In genomic region chr8:105835318-105835717, GRCm38 (mm10) we compare ENCODE assay signal across 8 mouse cellular contexts. TPM values are rescaled to one million over a fixed set of nuclear protein-coding genes. Genes with fewer than 3 reads are reported as not detected.
DNase-seq lines count a peak whose midpoint lies in the region; ATAC-seq and TF ChIP-seq lines count a peak whose summit lies in the region.

No protein-coding gene starts in this region.

- ATAC-seq in hindbrain, postnatal 0 days = no peak
- no peak for ATAC-seq in hindbrain, embryonic 13.5 days (ENCODE audit: low FRiP score)
- no peak for ATAC-seq in embryonic facial prominence, embryonic 11.5 days (replicated peaks; ENCODE audit: insufficient number of reproducible peaks, low FRiP score, low TSS enrichment, low read depth)
- ATAC-seq in limb, embryonic 13.5 days (ENCODE audit: low FRiP score, low read depth) = no peak
- peak; percentile 87 for ATAC-seq in neutrophil, adult 5-6 weeks (ENCODE audit: extremely low read depth, insufficient number of reproducible peaks, low FRiP score, poor library complexity, severe bottlenecking)

- no peaks in the 10 kb centered on the region for H3K4me1 ChIP-seq in hindbrain, postnatal 0 days (ENCODE audit: insufficient read depth, low read length)
- no peaks in the 10 kb centered on the region for H3K4me1 ChIP-seq in hindbrain, embryonic 13.5 days (replicated peaks)
- H3K4me1 ChIP-seq in embryonic facial prominence, embryonic 11.5 days (ENCODE audit: control insufficient read depth, insufficient read depth, low read length) = no peaks in the 10 kb centered on the region
- H3K4me1 ChIP-seq in limb, embryonic 13.5 days = no peaks in the 10 kb centered on the region

- peak; percentile 42 for DNase-seq in hindbrain, postnatal 0 days (ENCODE audit: low spot score)
- DNase-seq in WW6 (ENCODE audit: low read depth, low spot score) = peak; percentile 67
- DNase-seq in embryonic facial prominence, embryonic 11.5 days (ENCODE audit: low spot score) = peak; percentile 61
- peak; percentile 94 for DNase-seq in induced T-regulatory cell, adult 2 months (ENCODE audit: low read depth)
- peak; percentile 90 for DNase-seq in thymus, postnatal 25 days

- H3K9me3 ChIP-seq in hindbrain, postnatal 0 days (ENCODE audit: low read length) = no peaks in the 10 kb centered on the region
- H3K9me3 ChIP-seq in hindbrain, embryonic 13.5 days = no peaks in the 10 kb centered on the region
- H3K9me3 ChIP-seq in embryonic facial prominence, embryonic 11.5 days (replicated peaks; ENCODE audit: control insufficient read depth, low read length) = no peaks in the 10 kb centered on the region
- no peaks in the 10 kb centered on the region for H3K9me3 ChIP-seq in limb, embryonic 13.5 days

- H3K4me2 ChIP-seq in hindbrain, postnatal 0 days (ENCODE audit: low read depth, low read length) = no peak overlapping the region
- H3K4me2 ChIP-seq in hindbrain, embryonic 13.5 days = no peak overlapping the region
- no peak overlapping the region for H3K4me2 ChIP-seq in embryonic facial prominence, embryonic 11.5 days (ENCODE audit: low read depth, low read length)
- H3K4me2 ChIP-seq in limb, embryonic 13.5 days (replicated peaks) = 0 out of 2 replicates have a peak overlapping the region, but pooled peaks have one; percentile 11

- 27% methylated on average over 11 of the region's 11 CpGs for WGBS in hindbrain, postnatal 0 days
- 27% methylated on average over 11 of the region's 11 CpGs for WGBS in hindbrain, embryonic 13.5 days
- 26% methylated on average over 11 of the region's 11 CpGs for WGBS in embryonic facial prominence, embryonic 11.5 days
- 27% methylated on average over 11 of the region's 11 CpGs for WGBS in limb, embryonic 13.5 days

- TF ChIP-seq CTCF in hindbrain, postnatal 0 days (IDR thresholded peaks at IDR 0.05; ENCODE audit: low read depth) = peak; percentile 59

- no peak overlapping the region for H3K4me3 ChIP-seq in hindbrain, postnatal 0 days (ENCODE audit: low read length)
- H3K4me3 ChIP-seq in hindbrain, embryonic 13.5 days = no peak overlapping the region
- no peak overlapping the region for H3K4me3 ChIP-seq in embryonic facial prominence, embryonic 11.5 days (ENCODE audit: low read depth, low read length)
- no peak overlapping the region for H3K4me3 ChIP-seq in limb, embryonic 13.5 days

- H3K27me3 ChIP-seq in hindbrain, postnatal 0 days (ENCODE audit: insufficient read depth, low read length) = no peaks in the 10 kb centered on the region
- H3K27me3 ChIP-seq in hindbrain, embryonic 13.5 days = 0 out of 2 replicates have a peak, but pooled peaks cover 3% of the 10 kb centered on the region
- no peaks in the 10 kb centered on the region for H3K27me3 ChIP-seq in embryonic facial prominence, embryonic 11.5 days (ENCODE audit: control insufficient read depth, insufficient read depth, low read length)
- H3K27me3 ChIP-seq in limb, embryonic 13.5 days = no peaks in the 10 kb centered on the region

- no peaks in the 10 kb centered on the region for H3K36me3 ChIP-seq in hindbrain, postnatal 0 days (ENCODE audit: insufficient read depth, low read length)
- H3K36me3 ChIP-seq in hindbrain, embryonic 13.5 days = no peaks in the 10 kb centered on the region
- H3K36me3 ChIP-seq in embryonic facial prominence, embryonic 11.5 days (replicated peaks; ENCODE audit: control insufficient read depth, insufficient read depth, low read depth, low read length) = no peaks in the 10 kb centered on the region
- H3K36me3 ChIP-seq in limb, embryonic 13.5 days = no peaks in the 10 kb centered on the region

- H3K27ac ChIP-seq in hindbrain, postnatal 0 days = no peak overlapping the region
- H3K27ac ChIP-seq in hindbrain, embryonic 13.5 days = no peak overlapping the region
- H3K27ac ChIP-seq in embryonic facial prominence, embryonic 11.5 days (replicated peaks; ENCODE audit: low read depth, low read length) = no peak overlapping the region
- no peak overlapping the region for H3K27ac ChIP-seq in limb, embryonic 13.5 days

- no peak overlapping the region for H3K9ac ChIP-seq in hindbrain, postnatal 0 days (replicated peaks; ENCODE audit: low read length)
- no peak overlapping the region for H3K9ac ChIP-seq in hindbrain, embryonic 13.5 days
- no peak overlapping the region for H3K9ac ChIP-seq in embryonic facial prominence, embryonic 11.5 days (replicated peaks; ENCODE audit: low read length)
- H3K9ac ChIP-seq in limb, embryonic 13.5 days = no peak overlapping the region

RNA-seq across cellular contexts. Expression of gene Tsnaxip1, which starts 7.8 kb away (rescaled TPM):
- 0.36 and 0.37 TPM in 2 replicates for total RNA-seq in hindbrain, postnatal 0 days (2014; rRNA removed)
- polyA plus RNA-seq in hindbrain, postnatal 0 days (2015; fragmentation: Nextera tagmentation; extraction: Ambion mirVana) = 0.64 and 0.71 TPM in 2 replicates
- polyA plus RNA-seq in hindbrain, embryonic 13.5 days (2015; fragmentation: Nextera tagmentation; extraction: Ambion mirVana) = 0.80 and 1.6 TPM in 2 replicates
- polyA plus RNA-seq in embryonic facial prominence, embryonic 11.5 days (2014; fragmentation: Nextera tagmentation; extraction: Ambion mirVana) = 0.27 TPM in 1 of 2 replicates, not detected in the other
- polyA plus RNA-seq in limb, embryonic 13.5 days (2015; fragmentation: Nextera tagmentation; extraction: Ambion mirVana) = 0.20 and 0.27 TPM in 2 replicates
- 1.3 and 1.5 TPM in 2 replicates for total RNA-seq in neutrophil, adult 5-6 weeks (2017)

RNA-seq across cellular contexts. Expression of gene Ranbp10, which starts 8.2 kb away (rescaled TPM):
- total RNA-seq in hindbrain, postnatal 0 days (2014; rRNA removed) = 10.5 and 15.7 TPM in 2 replicates
- 6.3 and 7.2 TPM in 2 replicates for polyA plus RNA-seq in hindbrain, postnatal 0 days (2015; fragmentation: Nextera tagmentation; extraction: Ambion mirVana)
- polyA plus RNA-seq in hindbrain, embryonic 13.5 days (2015; fragmentation: Nextera tagmentation; extraction: Ambion mirVana) = 11.5 and 14.3 TPM in 2 replicates
- 11.2 and 13.0 TPM in 2 replicates for polyA plus RNA-seq in embryonic facial prominence, embryonic 11.5 days (2014; fragmentation: Nextera tagmentation; extraction: Ambion mirVana)
- 15.1 and 16.2 TPM in 2 replicates for polyA plus RNA-seq in limb, embryonic 13.5 days (2015; fragmentation: Nextera tagmentation; extraction: Ambion mirVana)
- total RNA-seq in neutrophil, adult 5-6 weeks (2017) = 16.9 and 17.2 TPM in 2 replicates

RNA-seq across cellular contexts. Expression of gene Cenpt, which starts 17.8 kb away (rescaled TPM):
- total RNA-seq in hindbrain, postnatal 0 days (2014; rRNA removed) = 40.9 and 45.3 TPM in 2 replicates
- polyA plus RNA-seq in hindbrain, postnatal 0 days (2015; fragmentation: Nextera tagmentation; extraction: Ambion mirVana) = 39.9 and 42.8 TPM in 2 replicates
- polyA plus RNA-seq in hindbrain, embryonic 13.5 days (2015; fragmentation: Nextera tagmentation; extraction: Ambion mirVana) = 59.7 and 61.1 TPM in 2 replicates
- polyA plus RNA-seq in embryonic facial prominence, embryonic 11.5 days (2014; fragmentation: Nextera tagmentation; extraction: Ambion mirVana) = 50.8 and 53.1 TPM in 2 replicates
- 52.1 and 54.6 TPM in 2 replicates for polyA plus RNA-seq in limb, embryonic 13.5 days (2015; fragmentation: Nextera tagmentation; extraction: Ambion mirVana)
- total RNA-seq in neutrophil, adult 5-6 weeks (2017) = 6.4 and 10.4 TPM in 2 replicates

RNA-seq across cellular contexts. Expression of gene Thap11, which starts 19.6 kb away (rescaled TPM):
- 86.9 and 112 TPM in 2 replicates for total RNA-seq in hindbrain, postnatal 0 days (2014; rRNA removed)
- 44.9 and 45.6 TPM in 2 replicates for polyA plus RNA-seq in hindbrain, postnatal 0 days (2015; fragmentation: Nextera tagmentation; extraction: Ambion mirVana)
- polyA plus RNA-seq in hindbrain, embryonic 13.5 days (2015; fragmentation: Nextera tagmentation; extraction: Ambion mirVana) = 58.7 and 60.6 TPM in 2 replicates
- polyA plus RNA-seq in embryonic facial prominence, embryonic 11.5 days (2014; fragmentation: Nextera tagmentation; extraction: Ambion mirVana) = 67.7 and 72.4 TPM in 2 replicates
- 79.0 and 83.0 TPM in 2 replicates for polyA plus RNA-seq in limb, embryonic 13.5 days (2015; fragmentation: Nextera tagmentation; extraction: Ambion mirVana)
- 16.3 and 16.6 TPM in 2 replicates for total RNA-seq in neutrophil, adult 5-6 weeks (2017)

RNA-seq across cellular contexts. Expression of gene Nutf2, which starts 25.1 kb away (rescaled TPM):
- 20.1 and 49.6 TPM in 2 replicates for total RNA-seq in hindbrain, postnatal 0 days (2014; rRNA removed)
- 119 and 158 TPM in 2 replicates for polyA plus RNA-seq in hindbrain, postnatal 0 days (2015; fragmentation: Nextera tagmentation; extraction: Ambion mirVana)
- 186 and 205 TPM in 2 replicates for polyA plus RNA-seq in hindbrain, embryonic 13.5 days (2015; fragmentation: Nextera tagmentation; extraction: Ambion mirVana)
- 262 and 323 TPM in 2 replicates for polyA plus RNA-seq in embryonic facial prominence, embryonic 11.5 days (2014; fragmentation: Nextera tagmentation; extraction: Ambion mirVana)
- 253 and 274 TPM in 2 replicates for polyA plus RNA-seq in limb, embryonic 13.5 days (2015; fragmentation: Nextera tagmentation; extraction: Ambion mirVana)
- total RNA-seq in neutrophil, adult 5-6 weeks (2017) = 18.9 and 23.7 TPM in 2 replicates

Comparison
In these comparisons a context has a peak if more than half of its experiments do, and no peak if none do; other contexts are left out.
1. DNase-seq: peak in every context shown above with its lines; median percentile 94 in induced T-regulatory cell, adult 2 months; 90 in thymus, postnatal 25 days; 67 in WW6; 61 in embryonic facial prominence, embryonic 11.5 days; 42 in hindbrain, postnatal 0 days.